Mouse (Mus musculus): ENCODE data around the gene Terf2ip. TPM values are rescaled to one million over a fixed set of nuclear protein-coding genes. Genes with fewer than 3 reads are reported as not detected.

Terf2ip gene
- total RNA-seq (2021): 10 to 100 TPM; 32.2 to 33.8 TPM
- long read RNA-seq, experiment 1, transcript Terf2ip-201 (3 exons, 3,560 nt): major isoform, 97 of 100 reads
- long read RNA-seq, experiment 1, partial matches to known transcripts: 0 of 100 reads
- long read RNA-seq, experiment 1, other reads (novel, unspliced or antisense): 2 of 100 reads
- long read RNA-seq, experiment 2, transcript Terf2ip-201 (3 exons, 3,560 nt): major isoform, 76 of 78 reads
- long read RNA-seq, experiment 2, partial matches to known transcripts: 0 of 78 reads
- long read RNA-seq, experiment 2, other reads (novel, unspliced or antisense): 2 of 78 reads

DNA sequence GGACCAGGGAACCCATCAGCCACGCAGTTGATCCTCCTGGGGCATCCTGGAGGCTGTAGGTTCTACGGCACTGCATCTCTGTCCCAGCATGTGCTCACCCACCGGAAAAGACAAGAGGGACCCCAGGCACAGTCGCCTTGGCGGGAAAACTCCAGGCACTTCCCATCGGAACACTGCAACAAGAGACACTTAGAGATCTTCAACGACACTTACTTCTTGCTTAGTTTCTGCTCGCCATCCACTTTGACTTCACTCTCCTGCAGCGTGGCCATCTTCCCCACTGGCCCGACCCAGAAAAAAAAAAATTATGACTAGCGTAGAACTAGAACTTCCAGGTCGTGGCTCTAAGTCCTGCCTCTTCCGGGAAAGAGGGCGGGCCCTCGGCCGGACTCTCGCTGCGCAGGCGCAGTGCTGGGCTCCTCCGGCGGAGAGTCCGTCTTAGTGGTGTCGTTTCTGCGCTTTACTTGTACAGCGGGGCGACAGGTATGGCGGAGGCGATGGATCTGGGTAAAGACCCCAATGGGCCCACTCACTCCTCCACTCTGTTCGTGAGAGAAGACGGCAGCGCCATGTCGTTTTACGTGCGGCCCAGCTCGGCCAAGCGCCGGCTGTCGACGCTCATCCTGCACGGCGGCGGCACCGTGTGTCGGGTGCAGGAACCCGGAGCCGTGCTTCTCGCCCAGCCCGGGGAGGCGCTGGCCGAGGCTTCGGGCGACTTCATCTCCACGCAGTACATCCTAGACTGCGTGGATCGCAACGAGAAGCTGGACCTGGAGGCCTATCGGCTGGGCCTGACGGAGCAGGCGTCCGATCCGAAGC, at the start of gene Terf2ip, which contains the start of gene Kars:
TSS of gene Terf2ip (plus strand) at position 402 of the 819 bp plus-strand sequence.
TSS of gene Kars (minus strand) at position 327 of the 819 bp plus-strand sequence.
- peak; percentile 89 to 93 for DNase-seq (ENCODE audit: low spot score in 2 of 2)
- intact Hi-C loops (cut with DNase I): loop anchor here (1.0 kb wide), 1 partner anchor 19 kb away; the partner anchor contains the start of gene Adat1

DNA sequence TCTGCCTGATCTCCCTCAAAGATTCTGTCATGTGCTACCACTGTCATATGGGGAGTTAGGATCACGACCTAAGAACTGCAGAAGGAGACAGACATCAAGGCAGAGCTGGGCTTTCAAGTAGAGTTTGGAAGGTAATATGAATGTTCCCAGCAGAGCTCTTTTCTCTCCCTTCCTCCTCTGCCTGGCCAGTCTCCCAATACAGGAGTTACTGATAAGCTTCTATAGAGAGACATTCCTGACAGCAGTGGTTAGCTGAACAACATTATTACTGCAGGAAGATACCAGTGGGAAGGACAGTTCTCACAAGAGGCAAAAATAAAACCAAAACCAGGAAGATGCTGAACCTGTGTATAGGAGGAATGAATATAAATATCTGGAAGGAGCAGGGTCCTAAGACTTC, 48.6 kb upstream of the Terf2ip start:
- intact Hi-C loops (cut with DNase I): no loop called here
- DNase-seq (ENCODE audit: low spot score in 2 of 2): no peak

DNA sequence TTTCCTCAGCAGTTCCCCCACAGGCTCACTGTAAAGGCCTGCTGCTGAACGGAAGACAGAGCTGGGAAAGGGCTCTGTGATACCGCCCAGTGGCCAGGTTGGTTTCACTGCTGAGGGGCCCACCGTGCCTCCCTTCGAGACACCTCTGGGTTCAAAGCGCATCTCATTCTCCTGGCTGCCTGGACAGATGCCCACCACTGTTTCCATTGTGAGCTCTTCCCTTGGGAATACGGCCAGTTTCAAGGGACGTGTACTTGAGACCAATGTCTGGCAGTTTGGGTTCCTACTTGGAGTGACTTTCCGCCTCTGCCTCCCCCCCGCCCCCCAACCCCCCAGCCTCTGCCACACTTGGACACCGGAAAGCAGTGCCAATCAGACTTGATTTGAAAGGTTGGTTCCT, 48.1 kb upstream of the Terf2ip start:
- intact Hi-C loops (cut with DNase I): no loop called here
- no peak for DNase-seq (ENCODE audit: low spot score in 2 of 2)

DNA sequence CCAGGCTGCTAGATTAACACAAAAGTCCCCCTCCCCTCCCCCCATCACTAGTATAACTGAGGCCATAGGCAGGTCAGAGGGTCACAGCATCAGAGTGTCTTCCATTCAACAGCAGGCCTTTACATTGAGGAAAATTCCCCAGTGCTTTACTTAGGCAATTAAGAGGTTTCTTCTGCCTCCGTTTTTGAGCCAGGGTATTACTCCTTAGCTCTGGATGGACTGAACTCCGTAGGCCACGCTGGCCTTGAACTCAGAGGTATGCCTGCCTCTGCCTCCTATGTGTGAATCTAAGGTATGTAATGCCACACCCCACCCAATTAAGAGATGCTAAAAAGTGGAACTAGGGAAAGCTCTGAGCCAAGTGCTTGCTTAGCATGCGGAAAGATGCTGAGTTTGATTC, 47.7 kb upstream of the Terf2ip start:
- intact Hi-C loops (cut with DNase I): no loop called here
- no peak for DNase-seq (ENCODE audit: low spot score in 2 of 2)

DNA sequence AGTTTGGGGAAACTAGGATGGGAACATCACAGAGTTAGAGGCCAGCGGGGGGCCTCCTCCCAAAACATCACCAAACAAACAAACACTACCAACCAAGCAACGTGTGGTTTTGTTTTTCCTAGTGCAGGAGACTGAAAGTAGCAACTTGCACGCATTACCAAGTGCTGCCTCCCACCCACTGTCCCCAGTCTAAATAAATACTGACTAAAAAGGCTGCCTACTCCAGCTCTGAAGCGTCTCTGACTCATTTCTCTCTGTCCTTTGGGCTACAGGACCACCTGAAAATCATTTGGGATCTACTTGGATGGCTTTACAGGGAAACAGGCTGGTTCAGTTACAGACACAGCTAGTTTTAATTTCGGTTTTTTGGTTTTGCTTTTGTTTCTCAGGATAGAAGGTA, 46.8 kb upstream of the Terf2ip start:
- peak in 1 of 2 experiments; percentile 26 for DNase-seq (ENCODE audit: low spot score in 2 of 2)
- intact Hi-C loops (cut with DNase I): no loop called here

DNA sequence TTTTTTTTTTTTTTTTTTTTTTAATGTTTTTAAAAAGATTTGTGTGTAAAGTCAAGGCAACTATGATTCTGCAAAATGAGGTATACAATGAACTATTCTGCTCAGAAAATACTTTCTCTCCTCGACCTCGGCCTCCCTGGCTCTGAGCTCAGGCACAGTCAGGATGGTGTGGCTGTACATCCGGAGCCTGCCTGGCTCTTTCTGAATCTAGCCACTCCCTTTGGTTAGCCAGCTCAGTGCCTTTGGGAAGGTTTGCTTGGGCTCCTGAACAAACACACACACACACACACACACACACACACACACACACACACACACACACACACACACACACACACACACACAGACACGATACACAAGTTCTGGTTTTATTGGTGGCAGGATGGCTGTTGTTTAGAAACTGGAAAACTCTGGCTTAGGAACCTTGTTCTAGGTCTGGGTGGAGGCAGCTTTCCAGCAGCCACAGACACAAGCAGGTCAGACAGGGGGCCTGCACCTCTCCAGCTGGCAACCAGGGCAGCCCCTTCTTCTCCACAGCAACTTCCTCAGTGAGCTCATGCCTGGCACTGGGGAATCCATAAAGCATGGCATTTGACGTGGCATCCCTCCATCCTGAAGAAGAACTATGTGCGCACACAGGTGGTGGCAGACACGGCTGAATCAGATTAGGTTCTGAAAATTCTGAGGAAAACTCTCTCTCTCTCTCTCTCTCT, 46.2 kb upstream of the Terf2ip start:
- intact Hi-C loops (cut with DNase I): no loop called here

DNA sequence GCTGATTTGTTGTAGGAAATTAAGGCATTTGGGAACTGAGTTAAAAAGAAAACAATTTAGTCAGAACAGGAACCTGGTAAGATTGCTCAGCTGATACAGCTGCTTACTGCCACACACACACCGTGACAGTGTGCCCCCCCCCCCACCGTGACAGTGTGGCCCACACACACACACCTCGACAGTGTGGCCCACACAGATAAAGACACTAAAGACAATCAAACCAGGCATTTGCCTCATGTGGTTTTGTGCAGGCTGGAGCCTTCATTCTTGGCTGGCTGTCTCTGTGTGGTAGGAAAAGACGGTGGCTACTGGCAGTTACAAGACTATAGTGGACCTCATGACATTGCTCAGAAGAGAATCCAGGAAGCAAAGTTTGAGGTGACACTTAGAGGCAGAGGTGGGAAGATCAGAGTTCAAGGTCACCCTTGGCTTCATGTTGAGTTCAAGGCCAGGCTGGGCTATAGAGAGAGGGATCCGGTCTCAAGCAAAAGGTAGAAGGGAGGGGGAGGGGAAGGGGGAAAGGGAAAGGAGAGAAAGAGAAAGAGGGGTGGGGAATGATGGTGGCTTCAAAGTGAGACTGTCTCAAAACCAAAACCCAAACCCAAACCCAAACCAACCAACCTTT, 43.8 kb upstream of the Terf2ip start:
- intact Hi-C loops (cut with DNase I): no loop called here
- no peak for DNase-seq (ENCODE audit: low spot score in 2 of 2)

More for the DNA sequence above, 46.2 kb upstream of the Terf2ip start:
- DNase-seq (ENCODE audit: low spot score in 2 of 2): no peak

DNA sequence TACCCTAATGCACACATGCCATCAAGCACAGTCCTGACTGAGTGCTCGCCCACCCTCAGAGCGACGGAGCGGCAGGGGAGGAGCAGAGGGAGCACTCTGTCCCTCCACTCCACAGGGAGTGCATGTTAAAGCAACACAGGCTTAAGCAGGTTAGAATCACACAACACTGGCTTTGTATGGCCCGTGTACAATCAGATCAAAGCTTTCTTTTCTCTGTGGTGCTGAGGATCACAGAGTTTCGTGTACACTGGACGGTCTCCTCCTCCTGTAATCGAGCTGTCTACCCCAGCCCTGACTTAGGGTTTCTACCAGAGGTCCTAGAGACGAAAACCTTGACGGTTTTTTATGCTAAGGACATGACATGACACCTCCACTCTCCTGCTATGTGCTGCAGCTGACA, 42.7 kb upstream of the Terf2ip start:
- intact Hi-C loops (cut with DNase I): no loop called here
- DNase-seq (ENCODE audit: low spot score in 2 of 2): no peak

DNA sequence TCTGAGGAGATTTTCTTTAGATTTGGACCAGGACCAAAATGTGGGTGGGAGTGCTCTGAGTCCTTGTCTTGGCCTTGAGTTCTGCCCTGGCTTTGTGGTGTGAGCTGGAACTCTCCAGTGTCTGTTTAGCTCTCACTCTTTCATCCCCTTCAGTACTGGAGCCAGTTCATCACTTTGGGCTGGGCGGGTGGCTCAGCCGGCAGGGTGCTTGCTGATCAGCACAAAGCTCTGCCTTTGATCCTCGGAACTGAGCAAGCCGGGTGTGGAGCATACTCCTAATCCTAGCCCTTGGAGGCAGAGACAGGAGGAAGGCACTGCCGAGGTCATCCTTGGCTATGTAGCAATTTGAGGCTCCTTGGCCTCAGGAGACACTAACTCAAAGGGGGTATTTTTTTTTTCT, 42.2 kb upstream of the Terf2ip start:
- no peak for DNase-seq (ENCODE audit: low spot score in 2 of 2)
- intact Hi-C loops (cut with DNase I): no loop called here

DNA sequence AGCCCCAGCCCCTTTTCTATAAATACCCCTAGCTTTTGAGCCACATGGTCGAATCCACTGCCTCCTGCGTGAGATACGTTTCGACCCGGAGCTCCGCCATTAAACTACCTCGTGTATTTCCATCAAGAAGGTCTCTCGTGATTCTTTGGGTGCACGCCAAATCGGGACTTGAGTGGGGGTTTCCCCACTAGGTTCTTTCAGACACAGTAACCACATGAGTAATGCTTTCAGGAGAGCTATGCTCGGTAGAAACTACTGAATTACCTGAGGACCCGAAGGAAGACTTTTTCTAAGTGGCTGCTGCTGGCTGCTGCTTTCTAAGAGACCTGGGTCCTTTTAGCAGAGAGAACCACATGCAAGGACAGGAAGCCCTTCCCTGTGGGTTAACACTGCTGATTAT, 37.1 kb upstream of the Terf2ip start:
- DNase-seq (ENCODE audit: low spot score in 2 of 2): no peak
- intact Hi-C loops (cut with DNase I): no loop called here

DNA sequence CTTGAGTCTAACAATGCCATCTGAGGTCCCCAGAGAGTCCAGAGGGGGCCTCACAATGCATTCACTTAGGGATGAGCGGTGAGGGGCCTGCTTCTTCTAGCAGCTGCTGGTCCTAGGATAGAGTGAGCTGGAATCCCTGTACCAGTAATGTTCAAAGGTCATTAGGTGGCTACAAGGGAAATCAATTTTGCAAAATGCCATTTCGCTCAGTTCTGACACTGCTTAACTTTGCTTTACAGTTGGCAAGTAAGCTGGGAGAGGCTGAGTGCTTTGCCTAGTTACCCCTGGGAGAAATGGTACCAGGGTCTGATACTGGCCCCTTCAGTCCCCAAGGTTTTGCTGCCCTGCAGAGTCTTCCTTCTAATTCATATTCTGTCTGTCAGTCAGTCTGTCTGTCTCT, 35.5 kb upstream of the Terf2ip start:
- DNase-seq (ENCODE audit: low spot score in 2 of 2): no peak
- intact Hi-C loops (cut with DNase I): no loop called here

DNA sequence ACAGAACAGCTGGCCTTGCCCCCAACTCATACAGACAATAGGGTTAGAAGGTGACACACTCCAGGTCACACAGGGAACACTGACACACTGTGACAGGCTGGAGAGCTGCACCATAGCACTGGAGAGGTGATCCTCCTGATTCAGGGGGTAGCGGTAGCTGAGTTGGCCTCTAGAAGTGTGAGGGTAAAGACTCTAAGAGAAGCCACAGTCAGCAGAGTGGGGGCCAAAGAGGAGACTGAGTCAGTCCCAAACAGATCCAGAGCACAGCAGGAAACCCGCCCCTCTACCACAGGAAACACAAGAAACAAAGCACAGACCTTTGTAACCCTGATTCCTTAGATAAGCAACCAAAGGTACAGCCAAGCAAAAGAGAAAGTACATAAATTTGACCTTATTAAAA, 34.9 kb upstream of the Terf2ip start:
- DNase-seq (ENCODE audit: low spot score in 2 of 2): no peak
- intact Hi-C loops (cut with DNase I): no loop called here

DNA sequence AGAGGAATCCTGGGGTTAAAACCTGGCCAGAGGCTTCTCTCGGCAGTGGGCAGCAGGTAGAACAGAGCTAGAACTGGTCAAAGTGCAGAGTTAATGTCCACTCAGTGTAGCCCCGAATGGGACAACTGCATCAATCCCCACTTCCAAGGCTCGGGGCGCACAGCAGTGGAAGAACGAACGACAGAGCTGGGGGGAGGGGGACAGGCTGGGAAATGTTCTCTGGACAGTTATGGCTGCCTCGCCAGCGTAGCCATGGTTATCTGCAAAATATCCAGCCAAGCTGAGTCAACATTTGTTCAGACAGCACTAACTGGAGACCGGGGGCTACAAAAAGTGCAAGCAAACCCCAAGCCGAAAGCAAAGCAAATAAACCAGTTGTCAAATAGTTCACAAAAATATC, 33.1 kb upstream of the Terf2ip start:
- no peak for DNase-seq (ENCODE audit: low spot score in 2 of 2)

DNA sequence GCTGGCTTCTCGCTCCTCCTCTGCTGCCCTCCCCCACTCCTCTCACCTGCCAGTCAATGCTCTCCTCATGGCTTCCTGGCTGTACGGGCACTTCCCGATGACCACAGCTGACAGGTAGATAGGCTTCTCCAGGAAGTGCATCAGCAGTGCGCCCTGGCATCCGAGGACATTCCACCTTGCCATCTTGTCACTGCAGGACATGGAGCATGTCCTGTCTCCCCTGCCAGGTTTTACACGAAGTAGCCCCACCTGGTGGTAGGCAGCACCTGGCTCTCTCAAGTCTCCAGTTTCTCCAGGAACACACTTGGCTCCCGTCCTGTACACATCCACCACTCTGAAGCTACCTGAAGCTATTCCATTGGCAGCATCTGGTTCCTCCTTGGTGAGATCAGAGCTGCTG, 29.1 kb upstream of the Terf2ip start:
- intact Hi-C loops (cut with DNase I): no loop called here
- no peak for DNase-seq (ENCODE audit: low spot score in 2 of 2)

More for the DNA sequence above, 33.1 kb upstream of the Terf2ip start:
- intact Hi-C loops (cut with DNase I): no loop called here

DNA sequence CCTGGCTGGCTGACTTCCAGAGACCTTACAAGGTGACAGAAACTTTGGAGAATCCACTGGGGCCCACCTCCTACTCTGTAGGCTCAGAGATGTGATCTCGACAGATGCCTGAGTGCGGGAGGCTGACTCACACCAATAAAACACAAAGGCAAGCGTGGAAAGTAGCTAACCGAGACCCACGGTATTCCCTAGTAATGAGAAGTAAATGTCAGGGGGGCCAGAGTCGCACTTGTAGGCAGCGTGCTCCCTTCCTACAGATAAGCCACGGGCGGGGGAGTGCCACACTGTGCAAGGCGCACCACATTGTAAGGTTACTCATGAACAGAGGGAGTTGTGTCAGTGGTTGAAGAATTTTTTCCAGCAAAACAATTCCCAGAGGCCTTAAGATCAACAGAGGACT, 26.7 kb upstream of the Terf2ip start:
- no peak for DNase-seq (ENCODE audit: low spot score in 2 of 2)
- intact Hi-C loops (cut with DNase I): no loop called here

DNA sequence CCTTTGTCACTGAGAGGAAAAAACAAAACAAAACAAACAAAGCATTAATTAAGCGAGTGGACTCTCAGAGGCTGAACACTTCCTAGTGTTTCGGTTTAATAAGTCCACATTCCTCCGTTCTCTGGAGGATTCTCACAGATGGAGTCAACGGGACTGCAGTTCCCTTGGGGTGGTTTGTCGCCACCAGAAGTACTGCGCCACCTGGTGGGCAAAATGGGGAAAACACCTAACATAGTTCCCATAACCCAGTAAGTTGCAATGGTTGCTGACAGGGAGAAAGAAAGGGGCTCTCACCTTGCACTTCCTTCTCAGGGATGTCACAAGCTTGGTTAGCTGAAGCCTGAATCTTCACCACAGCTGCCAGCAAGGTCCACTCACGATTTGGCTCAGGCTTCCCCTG, 21.3 kb upstream of the Terf2ip start:
- intact Hi-C loops (cut with DNase I): loop anchor here (2.0 to 10.0 kb wide), 2 partner anchors 49 to 115 kb away; partner anchors contain the start of genes Gabarapl2 and Tmem170

DNA sequence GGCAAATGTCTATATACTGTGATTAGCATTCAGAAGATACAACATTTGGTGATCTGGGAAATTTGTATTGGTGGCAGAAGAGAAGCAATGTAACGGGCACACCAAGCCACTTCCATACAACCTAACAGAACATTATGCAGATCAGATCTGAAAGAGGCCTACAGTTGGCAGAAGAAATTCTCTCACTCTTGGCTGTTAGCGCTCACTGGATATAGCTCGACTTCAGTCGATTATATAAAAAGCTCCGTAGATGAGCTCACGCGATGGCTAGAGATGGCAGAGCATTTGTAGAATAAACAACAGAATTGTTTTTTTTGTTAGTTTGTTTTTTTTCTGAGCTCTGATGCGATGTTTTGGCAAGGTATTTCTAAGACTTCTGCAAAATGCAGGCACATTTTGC, 19.9 kb upstream of the Terf2ip start:
- DNase-seq (ENCODE audit: low spot score in 2 of 2): peak in 1 of 2 experiments; percentile 54
- intact Hi-C loops (cut with DNase I): loop anchor here (2.0 to 10.0 kb wide), 2 partner anchors 50 to 116 kb away; partner anchors contain the start of genes Gabarapl2 and Tmem170

More for the DNA sequence above, 21.3 kb upstream of the Terf2ip start:
- peak; percentile 70 to 83 for DNase-seq (ENCODE audit: low spot score in 2 of 2)

DNA sequence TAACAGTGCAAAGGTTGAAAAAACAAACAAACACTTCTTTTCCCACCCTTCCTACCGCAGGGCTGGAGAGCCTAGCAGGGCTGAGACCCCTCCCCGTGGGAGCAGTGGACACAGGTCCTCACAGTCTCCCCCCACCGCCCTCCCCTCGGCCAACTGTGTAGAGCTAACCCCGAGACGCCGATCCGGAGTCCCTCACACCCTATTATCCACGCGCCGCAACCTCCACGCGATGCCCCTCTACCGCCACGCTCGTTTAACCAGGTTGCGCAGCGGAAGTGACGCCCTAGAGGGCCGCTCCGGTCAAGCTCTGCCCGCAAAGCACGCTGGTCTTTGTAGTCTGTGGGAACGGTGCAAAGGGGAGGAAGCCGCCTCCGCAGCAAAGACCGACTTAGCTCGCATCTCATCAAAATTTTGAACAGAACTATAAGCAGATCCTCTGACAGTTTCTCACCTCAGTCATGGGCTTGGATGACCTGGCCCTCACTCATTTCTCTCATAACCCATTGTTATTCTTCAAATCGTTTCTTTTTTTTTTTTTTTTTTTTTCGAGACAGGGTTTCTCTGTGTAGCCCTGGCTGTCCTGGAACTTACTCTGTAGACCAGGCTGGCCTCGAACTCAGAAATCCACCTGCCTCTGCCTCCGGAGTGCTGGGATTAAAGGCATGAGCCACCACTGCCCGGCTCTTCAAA, 19.0 kb upstream of the Terf2ip start, which contains the start of gene Adat1:
TSS of gene Adat1 (minus strand) at position 290 of the 690 bp plus-strand sequence.
- DNase-seq (ENCODE audit: low spot score in 2 of 2): peak; percentile 83 to 89
- intact Hi-C loops (cut with DNase I): loop anchor here (1.0 to 10.0 kb wide), 2 partner anchors 19 to 117 kb away; partner anchors contain the start of genes Kars, Terf2ip and Tmem170

DNA sequence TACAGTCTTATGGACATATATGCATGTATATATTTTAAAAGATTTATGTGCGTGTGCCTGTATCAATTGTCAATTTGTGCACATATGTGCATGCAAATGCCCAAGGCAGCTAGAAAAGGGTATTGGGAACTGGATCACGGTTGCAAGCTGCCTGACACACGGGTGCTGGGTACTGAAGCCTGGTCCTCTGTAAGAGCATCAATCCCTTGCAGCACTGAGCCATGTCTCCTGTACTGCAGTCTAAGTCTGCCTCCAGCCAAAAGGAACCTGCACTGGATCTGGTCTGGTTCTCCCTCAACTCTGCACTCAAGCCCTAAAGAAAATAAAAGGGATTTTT, 18.5 kb upstream of the Terf2ip start:
- intact Hi-C loops (cut with DNase I): loop anchor here (1.0 to 10.0 kb wide), 2 partner anchors 19 to 118 kb away; partner anchors contain the start of genes Kars, Terf2ip and Tmem170

More for the DNA sequence above, 18.5 kb upstream of the Terf2ip start:
- no peak for DNase-seq (ENCODE audit: low spot score in 2 of 2)
